Mouse (Mus musculus): ENCODE measurements around the gene Plcd3. TPM values are rescaled to one million over a fixed set of nuclear protein-coding genes. Genes with fewer than 3 reads are reported as not detected.

The Plcd3 gene
- total RNA-seq, 2 experiments from 2014 or later = 13.4 to 13.7 TPM

GRCm38 (mm10) chr11:103099352-103099940 is 2.0 kb downstream of the Plcd3 start:
- no peak for DNase-seq (ENCODE audit: low spot score in 2 of 2)

- DNase-seq (ENCODE audit: low spot score in 2 of 2) = no peak
Measured at GRCm38 (mm10) chr11:103098531-103099190, 2.8 kb downstream of the Plcd3 start.

DNA sequence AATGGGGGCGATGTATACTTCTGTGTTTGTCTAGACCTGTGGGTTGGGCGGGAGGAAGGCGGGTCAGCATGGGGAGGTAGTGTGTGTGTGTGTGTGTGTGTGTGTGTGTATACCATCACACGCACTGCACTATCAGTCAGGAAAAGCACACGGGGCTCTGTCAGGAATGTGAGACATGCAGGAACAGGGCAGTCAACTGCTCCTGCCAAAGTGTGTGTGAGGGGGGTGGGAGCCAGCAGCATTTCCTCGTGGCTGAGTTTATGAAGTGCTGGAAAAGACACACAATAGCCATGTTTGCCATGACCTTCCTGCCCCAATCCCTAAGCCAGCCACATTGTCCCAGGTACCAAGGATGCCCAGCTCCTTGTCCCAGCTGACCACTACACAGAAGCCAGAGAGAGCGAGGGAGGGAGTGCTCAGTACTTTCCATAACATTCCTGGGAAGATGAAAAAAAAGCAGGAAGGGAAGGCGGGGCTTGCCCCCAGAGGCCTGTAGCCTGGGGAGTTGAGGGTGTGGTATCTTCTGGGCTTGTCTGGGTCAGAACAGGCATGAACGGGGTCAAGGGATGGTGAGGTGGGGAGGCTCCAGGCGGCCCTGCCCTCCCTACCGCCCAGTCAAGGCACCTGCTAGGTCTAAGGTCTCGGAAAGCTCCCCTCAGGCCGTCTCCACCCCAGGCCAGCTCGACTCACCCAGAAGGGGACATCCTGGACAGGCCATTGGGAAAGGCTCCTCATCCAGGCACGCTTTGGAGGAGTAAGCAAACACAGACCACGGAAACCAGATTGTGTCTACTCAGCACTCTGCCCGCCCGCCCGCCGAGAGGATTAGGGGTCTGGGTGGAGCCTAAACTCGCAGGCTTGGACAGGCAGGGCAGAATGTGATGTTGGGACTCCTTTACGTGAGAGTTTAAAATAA is 4.2 kb downstream of the Plcd3 start:
- no peak for DNase-seq (ENCODE audit: low spot score in 2 of 2)

DNA sequence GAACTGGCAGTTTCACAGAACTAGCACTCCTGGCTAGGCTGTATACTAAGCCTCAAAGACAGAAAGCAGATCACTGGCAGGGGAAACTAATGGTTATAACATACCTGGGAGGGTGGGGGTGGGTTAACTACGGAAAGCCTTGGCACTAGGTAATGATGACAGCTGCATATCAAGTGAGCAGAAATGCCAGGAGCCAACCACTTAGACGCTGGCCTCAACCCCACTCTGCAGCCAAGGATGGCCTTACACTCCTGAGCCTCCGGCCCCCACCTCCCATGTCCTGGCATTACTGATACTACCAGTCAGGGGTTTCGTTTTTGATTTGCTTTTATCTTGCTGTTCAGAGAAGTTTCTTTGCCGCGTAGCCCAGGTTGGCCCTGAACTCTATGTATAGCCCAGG is 5.7 kb downstream of the Plcd3 start:
- DNase-seq (ENCODE audit: low spot score in 2 of 2) = no peak

- no peak for DNase-seq (ENCODE audit: low spot score in 2 of 2)
Measured at GRCm38 (mm10) chr11:103095107-103095670, 6.3 kb downstream of the Plcd3 start.

GRCm38 (mm10) chr11:103093862-103094833 is 7.3 kb downstream of the Plcd3 start:
- no peak for DNase-seq (ENCODE audit: low spot score in 2 of 2)

DNA sequence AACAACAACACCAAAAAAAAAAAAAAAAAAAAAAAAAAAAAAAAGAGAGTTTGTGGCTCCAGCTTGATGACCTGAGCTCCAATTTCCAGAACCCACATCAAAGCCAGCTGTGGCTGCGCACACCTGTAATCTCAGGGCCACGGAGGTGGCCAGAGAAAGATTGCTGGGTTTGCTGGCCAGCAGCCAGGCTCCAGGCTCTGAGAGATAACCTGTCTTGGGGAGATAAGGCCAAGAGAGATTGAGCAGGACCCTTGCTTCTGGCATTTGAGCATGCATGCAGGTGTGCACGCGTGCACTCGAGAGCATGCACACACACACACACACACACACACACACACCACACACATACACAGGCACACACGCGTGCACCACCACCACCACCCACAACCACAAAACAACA is 8.2 kb downstream of the Plcd3 start:
- no peak for DNase-seq (ENCODE audit: low spot score in 2 of 2)

DNA sequence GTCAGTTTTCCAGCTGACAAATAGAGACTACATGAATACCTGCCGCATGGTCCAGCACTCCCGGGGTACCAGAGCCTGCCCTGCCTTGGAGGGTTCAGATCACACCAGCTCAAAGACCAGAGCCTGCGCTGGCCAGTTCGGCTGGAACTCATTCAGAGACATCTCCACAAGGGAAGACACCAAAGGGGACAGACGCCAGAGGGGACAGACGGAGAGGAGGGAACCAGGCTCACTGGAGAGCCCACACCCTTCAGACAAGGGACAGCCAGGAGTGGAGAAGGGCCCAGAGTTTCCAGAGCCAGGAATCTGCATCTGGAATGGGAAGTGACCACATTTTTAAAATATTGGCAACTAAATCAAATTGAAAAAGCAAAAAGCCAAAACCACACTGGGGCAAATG is 19.8 kb downstream of the Plcd3 start:
- no peak for DNase-seq (ENCODE audit: low spot score in 2 of 2)

GRCm38 (mm10) chr11:103080323-103081091 is 21.0 kb downstream of the Plcd3 start:
- no peak for DNase-seq (ENCODE audit: low spot score in 2 of 2)

DNA sequence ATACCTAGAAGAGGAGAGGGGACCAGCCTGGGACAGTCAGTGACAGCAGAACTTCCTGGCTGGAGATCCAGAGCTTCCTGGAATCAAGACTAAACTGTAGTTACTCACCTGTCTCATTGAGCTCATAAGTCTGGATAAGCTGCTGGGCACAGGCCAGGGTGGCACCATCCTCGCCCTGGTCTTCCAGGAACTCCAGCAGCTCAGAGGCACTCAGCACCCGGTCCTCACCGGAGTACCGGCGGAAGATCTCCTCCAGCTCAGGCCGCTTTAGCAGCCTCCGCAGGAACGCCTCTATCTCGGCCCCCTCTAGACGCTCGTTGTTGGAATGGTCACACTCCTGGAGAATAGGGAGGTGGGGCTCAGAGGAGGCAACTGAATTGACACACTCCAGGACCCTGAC is 23.3 kb downstream of the Plcd3 start:
- DNase-seq (ENCODE audit: low spot score in 2 of 2) = no peak

DNA sequence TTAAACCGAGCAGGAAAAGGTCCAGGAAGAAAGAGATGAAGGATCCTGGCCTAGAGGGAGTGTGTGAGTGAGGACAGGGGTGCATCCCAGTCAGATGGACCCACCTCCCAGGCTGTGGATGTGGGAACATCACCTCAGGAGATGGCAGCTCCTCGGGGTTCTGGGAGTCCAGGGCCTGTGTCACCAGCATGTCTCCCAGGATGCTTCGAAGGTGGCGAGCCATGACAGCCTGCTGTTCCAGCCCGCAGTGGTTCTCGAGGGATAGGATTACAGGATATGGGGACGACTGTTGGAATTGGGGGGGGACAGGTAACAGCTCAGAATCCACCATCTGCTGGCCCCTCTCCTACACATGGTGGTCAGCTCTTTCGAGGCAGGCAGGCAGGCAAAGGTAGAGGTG is 24.9 kb downstream of the Plcd3 start:
- DNase-seq (ENCODE audit: low spot score in 2 of 2) = no peak

DNA sequence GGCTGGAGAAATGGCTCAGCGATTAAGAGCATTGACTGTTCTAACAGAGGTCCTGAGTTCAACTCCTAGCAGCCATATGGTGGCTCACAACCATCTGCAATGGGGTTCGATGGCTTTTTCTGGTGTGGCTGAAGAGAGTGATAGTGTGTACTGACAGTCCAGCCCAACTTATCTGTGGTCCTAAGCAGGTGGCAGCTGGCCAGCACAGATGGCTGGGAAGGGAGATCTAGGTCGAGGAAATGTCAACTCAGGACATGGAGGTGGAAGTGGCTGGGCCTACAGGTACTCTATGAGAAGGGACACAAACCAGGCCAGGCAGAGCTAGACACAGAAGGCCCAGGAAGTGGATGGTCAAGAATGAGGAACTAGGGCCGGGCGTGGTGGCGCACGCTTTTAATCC is 25.4 kb downstream of the Plcd3 start:
- no peak for DNase-seq (ENCODE audit: low spot score in 2 of 2)

DNA sequence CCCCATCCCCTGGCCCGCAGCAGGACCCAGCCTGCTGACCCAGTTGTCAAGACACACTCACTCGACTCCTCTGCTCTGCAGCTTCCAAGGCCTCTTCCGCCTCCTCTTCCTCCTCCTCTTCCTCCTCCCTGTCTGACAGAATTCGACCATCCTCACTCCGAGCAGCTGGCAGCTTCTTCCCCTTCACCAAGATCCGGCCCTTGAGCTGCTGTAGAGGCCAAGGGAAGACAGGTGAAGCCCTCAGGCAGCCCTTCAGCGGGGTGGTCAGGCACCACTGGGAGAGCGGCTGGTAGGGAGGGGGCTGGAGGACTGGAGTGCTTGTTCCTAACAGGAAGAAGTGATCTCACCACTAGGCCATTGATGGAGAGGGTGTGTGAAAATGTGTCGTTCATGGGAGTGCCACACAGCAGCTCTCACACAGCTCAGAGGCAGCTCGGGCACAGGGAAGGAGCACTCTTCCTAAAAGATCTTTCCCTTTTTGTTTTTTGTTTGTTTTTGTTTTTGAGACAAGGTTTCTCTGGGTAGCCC is 26.6 kb downstream of the Plcd3 start:
- no peak for DNase-seq (ENCODE audit: low spot score in 2 of 2)

GRCm38 (mm10) chr11:103074121-103074650 is 27.3 kb downstream of the Plcd3 start:
- no peak for DNase-seq (ENCODE audit: low spot score in 2 of 2)

- no peak for DNase-seq (ENCODE audit: low spot score in 2 of 2)
Measured at GRCm38 (mm10) chr11:103073671-103074070, 27.8 kb downstream of the Plcd3 start.

DNA sequence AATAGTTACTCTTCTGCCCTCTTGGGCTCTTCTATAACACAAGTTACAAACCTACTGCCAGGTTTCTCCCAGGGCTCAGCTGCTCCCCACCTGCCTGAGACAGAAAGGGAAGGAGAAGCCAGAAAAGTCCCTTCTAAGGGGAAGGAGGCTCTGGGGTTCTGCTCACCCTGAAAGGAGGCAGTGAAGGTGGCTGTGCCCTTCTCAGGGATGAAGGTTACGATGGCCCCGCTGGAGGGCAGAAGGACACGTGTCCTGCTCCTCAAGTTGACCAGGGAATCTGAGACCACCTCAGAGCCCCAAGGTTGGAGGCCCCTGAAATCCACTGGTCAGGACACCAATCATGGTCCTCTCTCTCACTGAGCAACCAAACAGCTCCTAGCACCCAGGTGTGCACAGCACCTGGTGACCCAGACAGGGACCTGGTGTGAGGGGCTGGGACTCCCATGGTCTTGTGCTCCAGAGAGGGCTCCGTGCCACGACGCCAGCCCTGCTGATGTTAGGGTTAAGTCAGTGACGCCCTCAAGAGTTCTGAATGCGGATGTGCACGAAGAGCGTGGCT is 31.1 kb downstream of the Plcd3 start:
- DNase-seq (ENCODE audit: low spot score in 2 of 2) = no peak

- no peak for DNase-seq (ENCODE audit: low spot score in 2 of 2)
Measured at GRCm38 (mm10) chr11:103069731-103070130, 31.7 kb downstream of the Plcd3 start.

GRCm38 (mm10) chr11:103068884-103069283 is 32.6 kb downstream of the Plcd3 start:
- no peak for DNase-seq (ENCODE audit: low spot score in 2 of 2)

DNA sequence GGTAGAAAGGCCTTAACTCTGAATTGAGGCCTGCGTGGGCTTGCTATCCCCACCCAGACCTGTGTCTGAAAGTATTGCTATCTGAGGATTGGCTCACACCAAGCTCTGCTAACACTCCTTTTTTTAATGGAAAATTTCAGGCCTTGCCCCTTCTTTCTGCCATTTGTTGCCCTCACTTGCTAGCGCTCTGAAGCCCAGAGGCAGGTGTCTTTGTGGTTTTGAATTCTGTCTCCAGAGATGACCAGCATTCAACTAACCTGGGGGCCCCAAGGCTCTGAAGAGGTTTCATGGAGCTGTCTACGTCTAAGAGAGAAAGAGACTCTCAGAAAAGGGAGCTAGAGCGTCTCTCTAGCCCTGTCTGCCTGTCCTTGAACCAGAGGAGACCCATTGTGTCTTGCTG is 33.2 kb downstream of the Plcd3 start:
- no peak for DNase-seq (ENCODE audit: low spot score in 2 of 2)

Measured in layer of hippocampus, postnatal 10 days (tissue).